In the genomic region with DNA sequence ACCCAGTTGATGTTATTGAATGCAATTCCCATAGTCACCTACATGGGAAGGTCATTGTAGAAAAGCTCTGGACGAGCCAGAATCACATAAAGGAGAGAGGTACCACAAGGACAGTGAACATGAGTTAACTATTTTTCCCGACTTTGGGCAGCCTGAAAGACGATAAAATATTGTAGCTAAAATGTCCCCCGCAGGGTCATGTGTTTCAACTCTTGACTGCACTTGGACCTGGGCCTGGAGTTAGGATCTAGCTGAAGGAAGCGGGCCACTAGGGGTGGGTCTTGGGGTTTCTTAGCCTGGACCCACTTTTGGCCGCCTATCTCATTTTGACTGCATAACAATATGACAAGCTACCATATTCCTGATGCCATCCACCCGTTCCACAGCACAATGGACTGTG, we compare ENCODE assay signal across 28 mouse cellular contexts. TPM values are rescaled to one million over a fixed set of nuclear protein-coding genes. Genes with fewer than 3 reads are reported as not detected.
"Had no signal": no experiment of that assay in that cellular context is flagged by ENCODE, and none has a peak within 500 bp of the region (broad histone marks: within the 10 kb centered on the region; RNA-seq: fewer than 3 reads in every experiment).

No protein-coding gene starts in this region.

- H3K4me3 ChIP-seq: left cerebral cortex, adult 2 months; liver, embryonic 15.5 days; lung, embryonic 15.5 days; megakaryocyte, embryonic 14.5 days; midbrain, embryonic 10.5 days; midbrain, embryonic 13.5 days; myocyte; neural tube, embryonic 13.5 days; stomach, embryonic 15.5 days had no signal

- H3K4me1 ChIP-seq: liver, embryonic 15.5 days; lung, embryonic 15.5 days; megakaryocyte, embryonic 14.5 days; midbrain, embryonic 10.5 days; midbrain, embryonic 13.5 days; neural tube, embryonic 13.5 days; stomach, embryonic 15.5 days had no signal

- DNase-seq: layer of hippocampus, postnatal 36 days; lung, adult 18-20 months; lung, postnatal 10 days; lung, postnatal 36 days; retina, postnatal 1 day; right cerebral cortex, postnatal 25 days; spleen, adult 18-20 months; thymus, postnatal 25 days had no signal

- H3K27ac ChIP-seq: left cerebral cortex, adult 2 months; liver, embryonic 15.5 days; lung, embryonic 15.5 days; midbrain, embryonic 10.5 days; midbrain, embryonic 13.5 days; neural tube, embryonic 13.5 days; stomach, embryonic 15.5 days had no signal

- H3K36me3 ChIP-seq: liver, embryonic 15.5 days; lung, embryonic 15.5 days; midbrain, embryonic 10.5 days; midbrain, embryonic 13.5 days; neural tube, embryonic 13.5 days; stomach, embryonic 15.5 days had no signal

- H3K27me3 ChIP-seq: liver, embryonic 15.5 days; lung, embryonic 15.5 days; megakaryocyte, embryonic 14.5 days; midbrain, embryonic 13.5 days; neural tube, embryonic 13.5 days; stomach, embryonic 15.5 days had no signal

RNA-seq across cellular contexts. Expression of a gene that starts 32.1 kb away (rescaled TPM):
- total RNA-seq: layer of hippocampus, postnatal 10 days; layer of hippocampus, postnatal 36 days; left cerebral cortex, adult 2 months; left cerebral cortex, postnatal 10 days; left cerebral cortex, postnatal 36 days; monocyte, adult 5-6 weeks; neutrophil, adult 5-6 weeks had no signal
- polyA plus RNA-seq: lung, embryonic 15.5 days; midbrain, embryonic 16.5 days; thymus, postnatal 0 days had no signal

RNA-seq across cellular contexts. Expression of a gene that starts 42.0 kb away (rescaled TPM):
- total RNA-seq: layer of hippocampus, adult 8-10 months; layer of hippocampus, postnatal 10 days; layer of hippocampus, postnatal 36 days; left cerebral cortex, adult 2 months; left cerebral cortex, postnatal 10 days; left cerebral cortex, postnatal 36 days; monocyte, adult 5-6 weeks; neutrophil, adult 5-6 weeks had no signal
- polyA plus RNA-seq: midbrain, embryonic 13.5 days; midbrain, embryonic 16.5 days; neural tube, embryonic 13.5 days; thymus, postnatal 0 days had no signal

RNA-seq across cellular contexts. Expression of a gene that starts 48.0 kb away (rescaled TPM):
- total RNA-seq: layer of hippocampus, adult 8-10 months; layer of hippocampus, postnatal 10 days; layer of hippocampus, postnatal 36 days; left cerebral cortex, adult 2 months; left cerebral cortex, postnatal 10 days; left cerebral cortex, postnatal 36 days; monocyte, adult 5-6 weeks; neutrophil, adult 5-6 weeks had no signal
- polyA plus RNA-seq: kidney, embryonic 16.5 days; limb, embryonic 11.5 days; lung, embryonic 15.5 days; midbrain, embryonic 10.5 days; midbrain, embryonic 13.5 days; midbrain, embryonic 16.5 days; neural tube, embryonic 13.5 days; thymus, postnatal 0 days had no signal

RNA-seq across cellular contexts. Expression of a gene that starts 53.7 kb away (rescaled TPM):
- total RNA-seq: layer of hippocampus, adult 8-10 months; layer of hippocampus, postnatal 10 days; layer of hippocampus, postnatal 36 days; left cerebral cortex, adult 2 months; left cerebral cortex, postnatal 10 days; left cerebral cortex, postnatal 36 days; monocyte, adult 5-6 weeks; neutrophil, adult 5-6 weeks had no signal
- polyA plus RNA-seq: limb, embryonic 11.5 days; limb, embryonic 14.5 days; lung, embryonic 15.5 days; midbrain, embryonic 10.5 days; midbrain, embryonic 13.5 days; midbrain, embryonic 16.5 days; neural tube, embryonic 13.5 days; thymus, postnatal 0 days had no signal

RNA-seq across cellular contexts. Expression of a gene that starts 59.7 kb away (rescaled TPM):
- total RNA-seq: layer of hippocampus, adult 8-10 months; layer of hippocampus, postnatal 10 days; layer of hippocampus, postnatal 36 days; left cerebral cortex, adult 2 months; left cerebral cortex, postnatal 10 days; left cerebral cortex, postnatal 36 days; monocyte, adult 5-6 weeks; neutrophil, adult 5-6 weeks had no signal
- polyA plus RNA-seq: lung, embryonic 15.5 days; midbrain, embryonic 13.5 days; midbrain, embryonic 16.5 days; neural tube, embryonic 13.5 days; stomach, embryonic 15.5 days; thymus, postnatal 0 days had no signal
